Mouse (Mus musculus) T-cell, adult 2 months (primary cell): ENCODE data around the gene Glg1.
"Not testable (repeated sequence)": the region's sequence is repeated elsewhere in the genome, so short reads cannot be mapped to it uniquely, and the experiment has no call there.

Experiments
- DNase-seq: peaks from one replicate; pipeline ENCODE4 v3.0.0; 2022; ENCODE audit warnings: low spot score

Glg1 gene

GRCm38 (mm10) chr8:111258631-111259407 is at the start of gene Glg1:
Gene Glg1, minus strand, starts transcription at chr8:111259216.
- DNase-seq: peak; percentile 92

GRCm38 (mm10) chr8:111305031-111305730 is 46.2 kb upstream of the Glg1 start:
- DNase-seq: no peak

- DNase-seq: no peak
Observed at GRCm38 (mm10) chr8:111304359-111304758, 45.3 kb upstream of the Glg1 start.

GRCm38 (mm10) chr8:111303076-111303803 is 44.2 kb upstream of the Glg1 start:
- not testable (repeated sequence) for DNase-seq

GRCm38 (mm10) chr8:111300597-111301546 is 41.9 kb upstream of the Glg1 start:
- peak; percentile 5 for DNase-seq

GRCm38 (mm10) chr8:111299821-111300568 is 41.0 kb upstream of the Glg1 start, which contains the start of gene Rfwd3:
Gene Rfwd3, minus strand, starts transcription at chr8:111300222.
- peak; percentile 95 for DNase-seq

- DNase-seq: peak; percentile 66
Observed at GRCm38 (mm10) chr8:111299363-111299820, 40.4 kb upstream of the Glg1 start.

- DNase-seq: no peak
Observed at GRCm38 (mm10) chr8:111298011-111298410, 39.0 kb upstream of the Glg1 start.

GRCm38 (mm10) chr8:111291733-111292132 is 32.7 kb upstream of the Glg1 start:
- no peak for DNase-seq

GRCm38 (mm10) chr8:111290586-111290985 is 31.6 kb upstream of the Glg1 start:
- no peak for DNase-seq

GRCm38 (mm10) chr8:111285603-111286002 is 26.6 kb upstream of the Glg1 start:
- no peak for DNase-seq

GRCm38 (mm10) chr8:111282093-111282492 is 23.1 kb upstream of the Glg1 start:
- no peak for DNase-seq

- DNase-seq: no peak
Observed at GRCm38 (mm10) chr8:111268277-111268676, 9.3 kb upstream of the Glg1 start.

- not testable (repeated sequence) for DNase-seq
Observed at GRCm38 (mm10) chr8:111266161-111266560, 7.1 kb upstream of the Glg1 start.

GRCm38 (mm10) chr8:111264693-111265220 is 5.7 kb upstream of the Glg1 start:
- DNase-seq: no peak

- no peak for DNase-seq
Observed at GRCm38 (mm10) chr8:111261981-111262381, 3.0 kb upstream of the Glg1 start.

- DNase-seq: no peak
Observed at GRCm38 (mm10) chr8:111260251-111260650, 1.2 kb upstream of the Glg1 start.

- DNase-seq: no peak
Observed at GRCm38 (mm10) chr8:111259408-111259741, 359 bp upstream of the Glg1 start.

- DNase-seq: no peak
Observed at GRCm38 (mm10) chr8:111258010-111258630, 896 bp downstream of the Glg1 start.
